Mouse (Mus musculus) spleen, adult 2 months (tissue): ENCODE results near the gene Klhdc7a. TPM values are rescaled to one million over a fixed set of nuclear protein-coding genes. Genes with fewer than 3 reads are reported as not detected.

ENCODE experiments used
- DNase-seq, 2 experiments: peaks; one replicate each; pipeline versions ENCODE4 v3.0.0 to v3.0.0-alpha.2; 2012 to 2021; ENCODE audit warnings: low spot score in 2 of 2, low read depth in 1 of 2
- H3K27ac ChIP-seq: fragments of 200-500 bp; 2 replicates; pipeline ENCODE4 v1.5.1; 2012; ENCODE audit warnings: low read length, inconsistent platforms; ENCODE audit not compliant: insufficient read depth
- H3K27me3 ChIP-seq: fragments of 200-500 bp; 2 replicates; pipeline ENCODE4 v1.6.1; 2012; ENCODE audit warnings: mild to moderate bottlenecking, moderate library complexity, low read length, inconsistent platforms; ENCODE audit not compliant: control insufficient read depth, insufficient read depth
- H3K36me3 ChIP-seq: fragments of 200-500 bp; 2 replicates; pipeline ENCODE4 v1.6.1; 2012; ENCODE audit warnings: mild to moderate bottlenecking, low read length, inconsistent platforms; ENCODE audit not compliant: control insufficient read depth, insufficient read depth
- H3K4me1 ChIP-seq: fragments of 200-500 bp; 2 replicates; pipeline ENCODE4 v1.6.1; 2011; ENCODE audit warnings: inconsistent platforms; ENCODE audit not compliant: control insufficient read depth, insufficient read depth, insufficient read length
- H3K4me3 ChIP-seq: fragments of 200-500 bp; 2 replicates; pipeline ENCODE4 v1.5.1; 2011; ENCODE audit warnings: mild to moderate bottlenecking, inconsistent platforms; ENCODE audit not compliant: insufficient read depth, insufficient read length; ENCODE audit errors: extremely low read depth
- CTCF ChIP-seq: fragments of 200-500 bp; IDR thresholded peaks from 2 replicates; pipeline ENCODE4 v1.5.1; 2011; ENCODE audit warnings: mild to moderate bottlenecking, inconsistent platforms; ENCODE audit not compliant: insufficient read depth, insufficient read length, insufficient replicate concordance; ENCODE audit errors: extremely low read depth
- POLR2A ChIP-seq: fragments of 200-500 bp; IDR thresholded peaks from 2 replicates; pipeline ENCODE4 v1.6.1; 2011; ENCODE audit warnings: low read depth, low read length, inconsistent platforms
- WGBS: fragments of 180-500 bp; shearing (Covaris S2); methylation state at CpG from one replicate; pipeline ENCODE4 v1.1.7; 2018; 5-methylcytosine and 5-hydroxymethylcytosine counted together
- polyA plus RNA-seq: library from polyadenylated mRNA; depleted of rRNA; stranded (reverse); fragments of >200 nt; gene quantifications from 2 replicates; pipeline ENCODE4 v1.2.3, GENCODE M21; 2012

Klhdc7a gene
- polyA plus RNA-seq, 1 experiment: 0.65 TPM

- Histone ChIP-seq H3K27me3 (no peaks in the 10 kb centered on the region), H3K4me1 (no peaks in the 10 kb centered on the region)
- WGBS: 58% methylated on average over 7 of the region's 7 CpGs
These were observed 31.2 kb upstream of the Klhdc7a start for GRCm38 (mm10) chr4:139999033-139999432.

GRCm38 (mm10) chr4:139995659-139996058 lies 27.8 kb upstream of the Klhdc7a start:
- 78% methylated on average over 8 of the region's 8 CpGs for WGBS
- no peak for DNase-seq
- H3K4me1 ChIP-seq: no peaks in the 10 kb centered on the region
- no peak overlapping the region for H3K27ac ChIP-seq
- no peaks in the 10 kb centered on the region for H3K36me3 ChIP-seq
- no peak overlapping the region for H3K4me3 ChIP-seq
- no peaks in the 10 kb centered on the region for H3K27me3 ChIP-seq
- no peak for TF ChIP-seq POLR2A
- no peak for TF ChIP-seq CTCF

More at GRCm38 (mm10) chr4:139999033-139999432, 31.2 kb upstream of the Klhdc7a start:
- Histone ChIP-seq H3K36me3 (no peaks in the 10 kb centered on the region), H3K27ac (no peak overlapping the region), H3K4me3 (no peak overlapping the region)
- DNase-seq: no peak
- TF ChIP-seq CTCF (no peak), POLR2A (no peak)

GRCm38 (mm10) chr4:139993111-139993755 lies 25.4 kb upstream of the Klhdc7a start:
- 56% methylated on average over 5 of the region's 16 CpGs for WGBS
- Histone ChIP-seq H3K4me1 (no peaks in the 10 kb centered on the region), H3K4me3 (no peak overlapping the region), H3K27ac (no peak overlapping the region), H3K27me3 (no peaks in the 10 kb centered on the region), H3K36me3 (no peaks in the 10 kb centered on the region)
- TF ChIP-seq POLR2A (no peak), CTCF (no peak)
- no peak for DNase-seq

- no peak for DNase-seq
- Histone ChIP-seq H3K4me1 (no peaks in the 10 kb centered on the region), H3K27ac (no peak overlapping the region), H3K4me3 (no peak overlapping the region), H3K27me3 (no peaks in the 10 kb centered on the region), H3K36me3 (no peaks in the 10 kb centered on the region)
- no peak for TF ChIP-seq POLR2A
- no peak for TF ChIP-seq CTCF
- WGBS: 52% methylated on average over 7 of the region's 7 CpGs
These were observed 19.1 kb upstream of the Klhdc7a start for GRCm38 (mm10) chr4:139986913-139987312.

- no peak for TF ChIP-seq POLR2A
- TF ChIP-seq CTCF: no peak
- H3K4me3 ChIP-seq: no peak overlapping the region
- no peak for DNase-seq
- no peaks in the 10 kb centered on the region for H3K27me3 ChIP-seq
- WGBS: 56% methylated on average over 5 of the region's 5 CpGs
- no peaks in the 10 kb centered on the region for H3K36me3 ChIP-seq
- H3K4me1 ChIP-seq: no peaks in the 10 kb centered on the region
- H3K27ac ChIP-seq: no peak overlapping the region
These were observed 10.9 kb upstream of the Klhdc7a start for GRCm38 (mm10) chr4:139978716-139979115.

GRCm38 (mm10) chr4:139977308-139977781 lies 9.5 kb upstream of the Klhdc7a start:
- H3K4me1 ChIP-seq: no peaks in the 10 kb centered on the region
- H3K27ac ChIP-seq: no peak overlapping the region
- no peaks in the 10 kb centered on the region for H3K36me3 ChIP-seq
- H3K27me3 ChIP-seq: no peaks in the 10 kb centered on the region
- no peak overlapping the region for H3K4me3 ChIP-seq
- 32% methylated on average over 5 of the region's 5 CpGs for WGBS
- no peak for TF ChIP-seq POLR2A
- TF ChIP-seq CTCF: no peak
- DNase-seq: no peak

- DNase-seq: no peak
- 44% methylated on average over 7 of the region's 7 CpGs for WGBS
These were observed 6.7 kb upstream of the Klhdc7a start for GRCm38 (mm10) chr4:139974506-139974905.

More at GRCm38 (mm10) chr4:139974506-139974905, 6.7 kb upstream of the Klhdc7a start:
- no peaks in the 10 kb centered on the region for H3K36me3 ChIP-seq
- no peaks in the 10 kb centered on the region for H3K4me1 ChIP-seq
- no peaks in the 10 kb centered on the region for H3K27me3 ChIP-seq
- TF ChIP-seq CTCF: no peak
- TF ChIP-seq POLR2A: no peak
- no peak overlapping the region for H3K4me3 ChIP-seq
- H3K27ac ChIP-seq: no peak overlapping the region
